Mouse (Mus musculus) hindbrain, postnatal 0 days (tissue): ENCODE data around the gene Psmc3. TPM values are rescaled to one million over a fixed set of nuclear protein-coding genes. Genes with fewer than 3 reads are reported as not detected.
A peak's percentile ranks its signal among the peaks of the same experiment; 100 is the strongest.

ENCODE experiments used
- ATAC-seq: fragments of 200-750 bp; cut with Nextera tagmentation; 2 replicates; pipeline ENCODE4 v1.8.0; 2017; ENCODE audit warnings: mild to moderate bottlenecking, moderate TSS enrichment, moderate library complexity
- DNase-seq: peaks from one replicate; pipeline ENCODE4 v3.0.0-alpha.2; 2015; ENCODE audit warnings: low spot score
- H3K27ac ChIP-seq: fragments of 300-500 bp; sonication (generic); 2 replicates; pipeline ENCODE4 v1.5.1; 2014; ENCODE audit warnings: mild to moderate bottlenecking
- H3K27me3 ChIP-seq: fragments of 300-500 bp; sonication (generic); 2 replicates; pipeline ENCODE4 v1.6.1; 2014; ENCODE audit warnings: low read length, mixed read lengths; ENCODE audit not compliant: insufficient read depth
- H3K36me3 ChIP-seq: fragments of 300-500 bp; sonication (generic); 2 replicates; pipeline ENCODE4 v1.6.1; 2014; ENCODE audit warnings: low read length, mixed read lengths; ENCODE audit not compliant: insufficient read depth
- H3K4me1 ChIP-seq: fragments of 300-500 bp; sonication (generic); 2 replicates; pipeline ENCODE4 v1.6.1; 2014; ENCODE audit warnings: antibody characterized with exemption, low read length, mixed read lengths; ENCODE audit not compliant: insufficient read depth
- H3K4me2 ChIP-seq: fragments of 300-500 bp; sonication (generic); 2 replicates; pipeline ENCODE4 v1.6.1; 2014; ENCODE audit warnings: low read depth, mild to moderate bottlenecking, low read length, moderate library complexity, mixed read lengths
- H3K4me3 ChIP-seq: fragments of 300-500 bp; sonication (generic); 2 replicates; pipeline ENCODE4 v1.5.1; 2014; ENCODE audit warnings: low read length
- H3K9ac ChIP-seq: fragments of 300-500 bp; sonication (generic); replicated peaks from 2 replicates; pipeline ENCODE4 v1.6.1; 2014; ENCODE audit warnings: mild to moderate bottlenecking, low read length, moderate library complexity, mixed read lengths
- H3K9me3 ChIP-seq: fragments of 300-500 bp; sonication (generic); 2 replicates; pipeline ENCODE4 v1.6.1; 2016; ENCODE audit warnings: low read length, mixed read lengths
- CTCF ChIP-seq: IDR thresholded peaks from 2 replicates; pipeline ENCODE4 v1.5.1; 2016; ENCODE audit warnings: antibody characterized with exemption, control low read depth, low read depth
- WGBS: fragments of 180-500 bp; shearing (Covaris S2); extraction: QIAGEN DNeasy Blood & Tissue Kit; methylation state at CpG from one replicate; pipeline ENCODE4 v1.1.7; 2014; 5-methylcytosine and 5-hydroxymethylcytosine counted together
- polyA plus RNA-seq: library from polyadenylated mRNA; unstranded; fragments of >200 nt; fragmentation: Nextera tagmentation; extraction: Ambion mirVana; gene quantifications from 2 replicates; pipeline ENCODE4 v1.2.1, GENCODE M21; 2015
- total RNA-seq: library from RNA; depleted of rRNA; stranded (reverse); fragments of >200 nt; gene quantifications from 2 replicates; pipeline ENCODE4 v1.2.3, GENCODE M21; 2014

Psmc3 gene
- total and polyA plus RNA-seq, 2 experiments from 2014 or later, result 160 to 249 TPM

GRCm38 (mm10) chr2:91023131-91023530 lies 30.7 kb upstream of the Psmc3 start:
- DNase-seq, result no peak
- no peak for ATAC-seq

DNA sequence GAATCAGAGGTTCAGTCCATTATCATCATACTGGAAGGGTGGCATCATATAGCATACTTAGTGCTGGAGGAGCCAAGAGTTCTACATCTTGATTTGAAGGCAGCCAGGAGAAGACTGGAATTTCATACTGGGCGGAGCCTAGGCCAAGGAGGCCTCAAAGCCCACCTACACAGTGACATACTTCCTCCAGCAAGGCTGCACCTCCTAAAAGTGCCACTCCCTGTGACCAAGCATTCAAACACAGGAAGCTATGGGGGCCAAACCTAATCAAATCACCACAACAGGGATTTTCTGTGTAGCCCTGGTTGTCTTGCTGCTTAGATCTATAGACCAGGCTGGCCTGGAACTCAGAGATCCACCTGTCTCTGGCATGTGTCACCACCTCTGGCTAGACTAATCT lies 29.9 kb upstream of the Psmc3 start:
- 96% methylated on average over 1 of the region's 1 CpGs for WGBS
- H3K4me1 ChIP-seq, result no peaks in the 10 kb centered on the region
- H3K27me3 ChIP-seq, result no peaks in the 10 kb centered on the region
- no peak for ATAC-seq
- no peak overlapping the region for H3K27ac ChIP-seq
- no peak for DNase-seq
- no peak overlapping the region for H3K4me3 ChIP-seq
- H3K36me3 ChIP-seq, result peaks cover 3% of the 10 kb centered on the region; the same call in 1 of the 2 replicates
- H3K4me2 ChIP-seq, result no peak overlapping the region
- H3K9ac ChIP-seq, result no peak overlapping the region
- no peaks in the 10 kb centered on the region for H3K9me3 ChIP-seq
- no peak for TF ChIP-seq CTCF

More at GRCm38 (mm10) chr2:91023131-91023530, 30.7 kb upstream of the Psmc3 start:
- Histone ChIP-seq H3K4me2 (no peak overlapping the region), H3K9me3 (no peaks in the 10 kb centered on the region), H3K9ac (no peak overlapping the region), H3K27me3 (no peaks in the 10 kb centered on the region), H3K36me3 (peaks cover 3% of the 10 kb centered on the region; the same call in 1 of the 2 replicates), H3K27ac (no peak overlapping the region), H3K4me3 (no peak overlapping the region), H3K4me1 (no peaks in the 10 kb centered on the region)
- 53% methylated on average over 2 of the region's 2 CpGs for WGBS
- TF ChIP-seq CTCF, result no peak

- Histone ChIP-seq H3K27ac (no peak overlapping the region), H3K4me2 (no peak overlapping the region), H3K9me3 (no peaks in the 10 kb centered on the region), H3K27me3 (no peaks in the 10 kb centered on the region), H3K4me3 (no peak overlapping the region), H3K9ac (no peak overlapping the region), H3K36me3 (no peaks in the 10 kb centered on the region; the same call in 1 of the 2 replicates), H3K4me1 (no peaks in the 10 kb centered on the region)
- no peak for DNase-seq
- WGBS, result 89% methylated on average over 1 of the region's 1 CpGs
- no peak for ATAC-seq
- TF ChIP-seq CTCF, result no peak
These were observed 28.7 kb upstream of the Psmc3 start for GRCm38 (mm10) chr2:91025081-91025516.

DNA sequence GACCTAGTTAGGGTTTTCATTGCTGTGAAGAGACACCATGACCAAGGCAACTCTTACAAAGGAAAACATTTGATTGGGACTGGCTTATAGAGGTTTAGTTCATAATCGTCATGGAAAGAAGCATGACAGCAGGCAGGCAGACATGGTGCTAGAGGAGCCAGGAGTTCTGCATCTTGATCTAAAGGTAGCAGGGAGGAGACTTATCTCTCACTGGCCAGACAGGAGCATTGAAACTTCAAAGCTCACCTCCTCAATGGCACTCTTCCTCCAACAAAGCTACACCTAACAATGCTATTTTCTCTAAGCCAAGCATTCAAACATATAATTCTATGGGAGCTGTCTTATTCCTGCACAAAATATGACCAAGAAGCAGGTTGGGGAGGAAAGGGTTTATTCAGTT lies 27.3 kb upstream of the Psmc3 start:
- Histone ChIP-seq H3K27ac (no peak overlapping the region), H3K4me1 (no peaks in the 10 kb centered on the region), H3K36me3 (no peaks in the 10 kb centered on the region), H3K4me3 (no peak overlapping the region), H3K9ac (no peak overlapping the region), H3K9me3 (no peaks in the 10 kb centered on the region), H3K27me3 (no peaks in the 10 kb centered on the region), H3K4me2 (no peak overlapping the region)
- no peak for TF ChIP-seq CTCF
- DNase-seq (no peak), ATAC-seq (no peak)
- 68% methylated on average over 1 of the region's 1 CpGs for WGBS

GRCm38 (mm10) chr2:91027391-91028214 lies 26.2 kb upstream of the Psmc3 start:
- no peak overlapping the region for H3K4me2 ChIP-seq
- DNase-seq (no peak), ATAC-seq (no peak)
- H3K4me1 ChIP-seq, result no peaks in the 10 kb centered on the region
- 71% methylated on average over 9 of the region's 9 CpGs for WGBS
- no peak for TF ChIP-seq CTCF
- H3K36me3 ChIP-seq, result no peaks in the 10 kb centered on the region
- H3K4me3 ChIP-seq, result no peak overlapping the region
- no peaks in the 10 kb centered on the region for H3K9me3 ChIP-seq
- H3K27me3 ChIP-seq, result no peaks in the 10 kb centered on the region
- H3K27ac ChIP-seq, result no peak overlapping the region
- H3K9ac ChIP-seq, result no peak overlapping the region

DNA sequence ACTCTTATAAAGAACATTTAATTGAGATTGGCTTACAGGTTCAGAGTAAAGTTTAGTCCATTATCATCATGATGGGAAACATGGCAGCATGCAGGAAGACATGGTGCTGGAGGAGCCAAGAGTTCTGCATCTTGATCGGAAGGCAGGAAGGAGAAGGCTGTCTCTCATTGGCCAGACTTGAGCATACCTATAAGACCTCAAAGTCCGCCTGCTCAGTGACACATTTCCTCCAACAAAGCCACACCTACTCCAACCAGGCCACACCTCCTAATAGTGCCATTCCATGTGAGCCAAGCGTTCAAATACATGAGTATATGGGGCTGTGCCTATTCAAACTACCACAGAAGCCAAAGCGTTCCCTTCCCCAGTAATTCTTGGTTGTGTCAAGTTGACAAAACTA lies 22.6 kb upstream of the Psmc3 start:
- no peaks in the 10 kb centered on the region for H3K9me3 ChIP-seq
- no peak overlapping the region for H3K4me3 ChIP-seq
- no peaks in the 10 kb centered on the region for H3K4me1 ChIP-seq
- H3K36me3 ChIP-seq, result no peaks in the 10 kb centered on the region
- H3K27ac ChIP-seq, result no peak overlapping the region
- no peak for TF ChIP-seq CTCF
- DNase-seq, result no peak
- no peak overlapping the region for H3K9ac ChIP-seq
- no peaks in the 10 kb centered on the region for H3K27me3 ChIP-seq
- 81% methylated on average over 4 of the region's 4 CpGs for WGBS
- ATAC-seq, result no peak
- no peak overlapping the region for H3K4me2 ChIP-seq

DNA sequence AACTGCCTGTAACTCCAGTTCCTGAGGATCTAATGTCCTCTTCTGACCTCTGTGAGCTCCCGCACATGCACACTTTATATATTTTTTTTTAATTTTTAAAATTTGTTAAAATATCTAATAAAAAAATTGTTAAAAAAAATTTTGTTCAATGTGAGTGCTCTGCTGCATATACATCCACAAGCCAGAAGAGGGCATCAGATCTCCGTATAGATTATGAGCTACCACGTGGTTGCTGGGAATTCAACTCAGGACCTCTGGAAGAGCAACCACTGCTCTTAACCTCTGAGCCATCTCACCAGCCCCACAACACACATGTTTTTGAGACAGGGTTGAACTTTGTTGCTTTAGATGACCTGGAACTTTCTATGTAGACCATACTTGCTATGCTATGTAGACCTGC lies 20.8 kb upstream of the Psmc3 start:
- no peaks in the 10 kb centered on the region for H3K9me3 ChIP-seq
- no peak overlapping the region for H3K4me3 ChIP-seq
- no peak overlapping the region for H3K27ac ChIP-seq
- no peaks in the 10 kb centered on the region for H3K36me3 ChIP-seq
- ATAC-seq (no peak), DNase-seq (peak; percentile 22)
- TF ChIP-seq CTCF, result peak; percentile 31; the same call in 1 of the 2 replicates
- H3K4me1 ChIP-seq, result no peaks in the 10 kb centered on the region
- no peaks in the 10 kb centered on the region for H3K27me3 ChIP-seq
- H3K9ac ChIP-seq, result no peak overlapping the region
- WGBS, result 27% methylated on average over 3 of the region's 3 CpGs
- H3K4me2 ChIP-seq, result no peak overlapping the region
